Mouse (Mus musculus): ENCODE results near the gene Hist1h2ap.

DNA sequence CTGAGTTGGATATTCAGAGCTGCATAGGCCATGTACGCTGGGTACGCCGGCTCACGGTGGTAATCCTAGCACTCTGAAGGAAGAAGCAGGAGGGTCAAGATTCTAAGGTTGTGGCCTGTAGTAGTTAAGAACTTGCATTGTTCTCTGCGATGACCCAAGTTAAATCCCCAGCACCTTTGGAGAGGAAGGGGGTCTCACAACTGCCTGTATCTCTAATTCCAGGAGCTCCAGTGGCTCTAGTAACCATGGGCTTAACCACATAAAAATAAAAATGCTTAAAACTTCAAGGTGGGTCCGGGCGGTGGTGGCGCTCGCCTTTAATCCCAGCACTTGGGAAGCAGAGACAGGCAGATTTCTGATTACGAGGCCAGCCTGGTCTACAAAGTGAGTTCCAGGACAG, 3.0 kb downstream of the Hist1h2ap start:
- TF ChIP-seq CTCF (IDR thresholded peaks at IDR 0.05; ENCODE audit: low read depth) (no peak), EP300 (optimal IDR thresholded peaks at IDR 0.05) (no peak)
